Mouse (Mus musculus) left cerebral cortex, adult 11 months (tissue): ENCODE measurements at regions not wholly inside any gene's neighbourhood (a gene's known extent, or its start where the extent isn't known, plus 50 kb on each side); places are given as distances from the start of the nearest gene placed in this dataset.

ENCODE experiments used
- DNase-seq: peaks from one replicate; pipeline ENCODE4 v3.0.0; 2022; ENCODE audit warnings: low spot score

GRCm38 (mm10) chr10:99461446-99461966 lies 198.5 kb downstream of the Dusp6 start:
- DNase-seq, result no peak

GRCm38 (mm10) chr10:99466695-99467094 lies 203.7 kb downstream of the Dusp6 start:
- no peak for DNase-seq

- no peak for DNase-seq
Measured at GRCm38 (mm10) chr10:99467319-99467842, 204.3 kb downstream of the Dusp6 start.

GRCm38 (mm10) chr10:99468971-99469370 lies 205.9 kb downstream of the Dusp6 start:
- no peak for DNase-seq

- DNase-seq, result no peak
Measured at GRCm38 (mm10) chr10:99471832-99472497, 208.9 kb downstream of the Dusp6 start.

GRCm38 (mm10) chr10:99472806-99473205 lies 209.8 kb downstream of the Dusp6 start:
- DNase-seq, result no peak

- DNase-seq, result no peak
Measured at GRCm38 (mm10) chr10:99473758-99474157, 210.7 kb downstream of the Dusp6 start.

GRCm38 (mm10) chr10:99474546-99474945 lies 211.5 kb downstream of the Dusp6 start:
- no peak for DNase-seq

- DNase-seq, result no peak
Measured at GRCm38 (mm10) chr10:99476214-99476613, 213.2 kb downstream of the Dusp6 start.

- DNase-seq, result no peak
Measured at GRCm38 (mm10) chr10:99476776-99477175, 213.7 kb downstream of the Dusp6 start.

GRCm38 (mm10) chr10:99480573-99480972 lies 217.5 kb downstream of the Dusp6 start:
- peak; percentile 40 for DNase-seq

GRCm38 (mm10) chr10:99482009-99482408 lies 219.0 kb downstream of the Dusp6 start:
- no peak for DNase-seq

- DNase-seq, result no peak
Measured at GRCm38 (mm10) chr10:99488195-99489080, 225.4 kb downstream of the Dusp6 start.

- DNase-seq, result no peak
Measured at GRCm38 (mm10) chr10:99511514-99512237, 247.8 kb downstream of the Csl start.

GRCm38 (mm10) chr10:99517944-99518343 lies 241.5 kb downstream of the Csl start:
- DNase-seq, result no peak

- DNase-seq, result peak; percentile 18
Measured at GRCm38 (mm10) chr10:99519479-99519878, 240.0 kb downstream of the Csl start.

GRCm38 (mm10) chr10:99523817-99524216 lies 235.6 kb downstream of the Csl start:
- DNase-seq, result no peak

- no peak for DNase-seq
Measured at GRCm38 (mm10) chr10:99524273-99525212, 234.9 kb downstream of the Csl start.

- no peak for DNase-seq
Measured at GRCm38 (mm10) chr10:99526148-99526547, 233.3 kb downstream of the Csl start.

GRCm38 (mm10) chr10:99526561-99526960 lies 232.9 kb downstream of the Csl start:
- no peak for DNase-seq

GRCm38 (mm10) chr10:99531104-99531503 lies 228.4 kb downstream of the Csl start:
- DNase-seq, result no peak
